Mouse (Mus musculus) liver, adult (tissue): Measurements from ENCODE around the gene Vmp1.

Experiments used
- GATA4 ChIP-seq: IDR thresholded peaks from 2 replicates; pipeline ENCODE4 v1.6.1; 2014; ENCODE audit warnings: mild to moderate bottlenecking, low read length; ENCODE audit not compliant: insufficient replicate concordance

Vmp1 gene

DNA sequence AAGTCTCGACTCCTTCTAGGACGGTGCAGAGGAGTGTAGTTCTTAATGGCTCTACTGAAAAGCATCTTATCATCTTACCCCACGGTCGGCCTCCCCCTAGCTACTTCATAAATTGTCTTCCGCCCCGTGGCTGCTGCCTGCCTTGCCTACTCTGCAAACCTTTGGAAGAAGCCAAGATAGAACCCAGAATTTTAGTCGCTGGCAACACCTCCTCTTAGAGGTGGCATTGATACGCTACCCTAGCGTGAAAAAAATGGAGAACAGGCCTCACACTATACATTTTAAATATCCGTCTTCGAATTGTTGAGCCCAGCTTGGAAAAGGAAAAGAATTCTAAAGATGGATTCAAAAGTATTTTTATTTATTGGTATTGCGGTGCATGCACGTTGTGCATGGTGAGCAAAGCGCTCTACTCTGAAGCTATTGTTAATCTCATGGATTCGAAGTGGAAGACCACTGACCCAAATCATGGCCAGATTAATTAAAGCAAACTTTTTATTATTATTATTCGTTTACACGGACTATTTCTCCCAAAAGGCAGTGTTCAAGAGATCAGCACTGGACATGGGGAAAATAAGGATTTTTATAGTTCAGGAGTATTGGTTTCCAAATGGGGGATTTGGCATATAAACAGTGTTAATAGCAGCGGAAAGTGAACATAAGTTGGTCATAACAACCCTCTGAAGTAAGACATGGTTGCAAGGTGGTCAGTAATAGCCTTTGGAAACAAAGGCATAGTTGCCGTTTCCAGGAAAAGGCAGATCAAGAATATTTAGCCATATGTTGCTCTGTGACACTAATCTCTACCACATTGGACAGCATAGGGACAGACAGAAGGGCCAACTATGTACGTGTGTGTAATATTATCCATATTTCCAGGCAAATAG, 733 bp upstream of the Vmp1 start:
- no peak for TF ChIP-seq GATA4

DNA sequence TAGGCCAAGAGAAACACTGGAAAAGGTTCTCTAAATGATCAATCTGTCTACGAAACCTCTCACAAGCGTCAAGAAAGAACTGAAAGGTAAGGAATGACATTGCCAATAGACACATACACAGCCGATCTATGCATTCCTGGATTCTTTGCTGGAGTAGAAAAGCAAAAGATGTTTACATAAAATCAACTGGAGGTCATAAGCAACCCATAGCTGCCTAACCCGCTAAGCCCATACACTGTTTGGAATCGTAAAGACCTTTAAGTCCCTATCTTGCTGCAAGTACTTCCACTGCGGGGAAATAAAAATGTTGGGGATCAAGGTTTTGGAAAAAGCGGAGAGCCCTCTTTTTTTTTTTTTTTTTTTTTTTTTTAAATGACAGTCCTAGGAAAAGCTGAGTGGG, 775 bp downstream of the Vmp1 start:
- TF ChIP-seq GATA4 = no peak

DNA sequence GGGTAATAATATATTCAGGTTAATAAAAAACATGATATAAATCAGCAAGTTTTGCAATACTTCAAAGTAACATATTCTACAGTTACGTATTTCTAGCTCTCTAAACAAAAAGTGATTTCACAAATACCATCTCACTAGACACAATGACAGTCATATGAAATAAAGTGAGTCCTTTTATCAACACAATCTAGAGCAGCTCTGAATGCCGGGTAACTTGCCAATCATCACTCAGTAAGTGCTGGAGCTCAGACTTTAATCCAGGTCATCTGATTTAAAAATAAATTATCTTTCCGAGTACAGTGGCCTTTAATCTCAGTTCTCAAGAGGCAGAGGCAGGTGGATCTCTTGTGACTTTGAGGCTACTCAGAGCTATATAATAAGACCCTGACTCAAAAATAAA, 2.2 kb downstream of the Vmp1 start:
- peak; percentile 47; the same call in 1 of the 2 replicates for TF ChIP-seq GATA4

DNA sequence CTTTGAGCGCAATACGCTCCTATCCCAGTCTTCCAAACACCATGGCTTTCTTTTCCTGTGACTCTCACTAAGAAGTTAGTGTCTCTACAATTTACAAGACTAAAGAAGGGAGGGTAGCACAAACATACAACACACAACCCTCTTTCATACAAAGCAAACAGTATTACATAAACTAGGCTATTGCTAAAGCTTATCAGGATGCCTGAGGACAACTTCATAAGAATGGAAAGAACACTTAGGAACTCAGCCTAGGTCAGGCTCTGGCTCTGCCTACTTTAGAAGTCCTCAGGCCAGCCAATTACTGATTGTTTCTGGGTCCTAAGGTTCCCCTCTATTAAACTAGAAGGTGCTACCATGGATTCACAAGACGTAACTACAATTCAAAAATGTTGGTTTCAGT, 2.9 kb downstream of the Vmp1 start:
- no peak for TF ChIP-seq GATA4

DNA sequence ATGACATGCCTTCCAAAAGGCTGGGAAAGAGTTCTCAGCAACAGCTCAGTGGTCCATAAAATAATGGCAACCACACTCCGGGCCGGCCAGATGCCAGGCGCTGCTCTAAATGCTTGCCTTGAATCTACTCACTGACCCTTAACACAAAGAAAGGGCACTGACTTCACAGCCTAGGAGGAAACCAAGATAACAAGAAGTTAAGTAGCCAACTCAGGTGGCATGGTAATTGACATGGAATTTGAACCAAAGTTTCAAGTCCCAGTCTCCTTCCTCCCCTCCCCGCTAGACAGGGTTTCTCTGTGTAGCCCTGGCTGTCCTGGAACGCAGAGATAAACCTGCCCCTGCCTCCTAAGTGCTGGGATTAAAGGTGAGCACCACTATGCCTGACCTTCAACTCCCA, 4.7 kb downstream of the Vmp1 start:
- 0 out of 2 replicates have a peak, but pooled peaks have one; percentile 17 for TF ChIP-seq GATA4

DNA sequence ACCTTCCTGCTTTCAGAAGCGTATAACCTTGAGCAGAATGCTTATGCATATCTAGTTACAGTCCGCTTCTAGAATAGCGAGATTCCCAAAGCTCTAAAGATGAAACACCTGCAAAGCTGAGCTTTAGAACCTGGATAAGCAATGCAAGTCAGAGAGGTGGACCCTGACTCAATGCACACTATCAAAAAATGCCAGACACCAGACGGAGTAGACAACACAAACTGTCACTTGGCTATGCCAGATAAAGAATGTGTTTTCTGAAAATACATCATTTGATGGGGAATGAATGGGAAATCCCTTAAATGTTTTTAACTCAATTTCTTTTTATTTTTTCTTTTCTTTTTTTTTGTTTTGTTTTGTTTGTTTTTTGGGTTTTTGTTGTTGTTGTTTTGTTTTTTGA, 8.1 kb downstream of the Vmp1 start:
- no peak for TF ChIP-seq GATA4

DNA sequence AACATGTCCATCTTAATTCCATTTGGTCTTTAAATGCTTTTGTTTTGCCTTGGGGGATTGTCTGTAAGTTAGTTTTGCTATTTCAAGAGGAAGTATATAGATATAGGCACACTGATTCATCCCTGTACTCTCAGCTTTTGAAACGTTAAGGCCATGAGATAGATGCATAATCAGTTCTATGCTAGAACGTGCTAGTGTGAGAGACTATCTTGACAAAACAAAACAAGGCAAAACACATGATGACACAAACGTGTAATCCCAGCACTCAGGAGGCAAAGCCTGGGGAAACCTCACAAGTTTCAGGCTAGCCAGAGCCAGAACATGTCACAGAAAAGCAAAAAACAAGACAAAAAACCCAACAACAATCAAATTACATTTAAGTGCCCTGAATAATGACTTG, 10.9 kb downstream of the Vmp1 start:
- no peak for TF ChIP-seq GATA4

DNA sequence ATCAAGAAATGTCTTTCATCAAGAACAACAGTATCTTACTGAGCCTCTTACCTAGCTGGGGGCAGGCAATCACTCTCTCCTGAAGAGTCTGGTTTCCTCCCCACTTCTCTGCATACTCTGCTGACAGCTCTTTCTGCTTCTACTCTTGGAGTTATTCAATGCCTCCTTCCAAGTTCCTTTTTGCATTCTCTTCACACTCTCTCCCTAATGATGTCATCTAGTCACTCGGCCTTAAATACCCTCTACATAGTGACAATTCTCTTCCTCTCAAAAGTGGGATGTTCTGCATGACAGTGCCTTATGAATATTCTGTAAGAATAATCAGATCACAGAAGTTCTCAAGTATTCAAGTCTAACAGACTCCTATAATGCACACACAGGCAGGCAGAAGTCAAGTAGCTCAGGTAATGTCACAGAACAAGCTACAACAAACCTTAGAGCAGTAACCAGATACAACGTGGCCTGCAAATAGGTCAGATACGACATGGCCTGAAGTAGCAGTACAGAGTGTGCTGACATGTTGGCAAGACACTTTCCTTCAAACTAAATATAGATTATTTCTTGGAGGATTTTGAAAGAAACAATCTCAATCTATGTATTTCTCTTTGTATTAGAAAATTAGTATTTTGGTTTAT, 12.5 kb downstream of the Vmp1 start:
- TF ChIP-seq GATA4 = no peak

DNA sequence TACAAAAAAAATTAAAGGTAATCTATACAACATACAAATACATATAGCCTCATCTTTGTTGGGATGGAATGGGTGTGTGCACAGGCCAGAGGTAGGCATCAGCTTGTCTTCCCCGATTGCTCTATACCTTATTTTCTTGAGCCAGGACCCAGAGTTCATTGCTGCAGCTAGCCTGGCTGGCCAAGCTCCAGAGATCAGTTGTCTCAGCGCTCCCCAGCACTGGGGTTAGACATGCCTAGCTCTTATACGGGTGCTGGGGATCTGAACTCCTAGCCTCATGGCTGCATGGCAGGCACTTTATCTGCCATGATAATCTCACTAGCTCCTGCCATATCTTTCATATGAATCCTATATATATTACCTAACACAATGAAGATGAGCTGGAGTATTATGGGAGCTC, 15.5 kb downstream of the Vmp1 start:
- no peak for TF ChIP-seq GATA4

DNA sequence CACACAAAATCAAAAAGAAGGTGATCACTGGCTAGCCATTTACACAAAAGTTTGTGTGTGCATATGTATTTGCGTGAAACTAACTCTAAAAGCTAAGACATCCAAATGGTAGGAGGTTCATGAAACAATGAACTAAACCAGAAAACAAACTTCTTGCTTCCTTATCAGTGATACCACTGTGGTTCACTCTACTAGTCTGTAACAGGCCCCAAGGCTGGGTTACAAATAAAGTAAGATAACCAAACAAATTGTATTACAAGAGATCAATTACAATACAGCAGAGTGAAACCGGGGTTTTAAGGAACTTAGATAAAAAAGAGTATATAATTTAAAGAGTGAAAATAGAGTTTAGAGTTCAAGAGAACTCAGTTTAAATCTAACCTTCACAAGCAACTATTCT, 16.1 kb downstream of the Vmp1 start:
- TF ChIP-seq GATA4 = no peak

DNA sequence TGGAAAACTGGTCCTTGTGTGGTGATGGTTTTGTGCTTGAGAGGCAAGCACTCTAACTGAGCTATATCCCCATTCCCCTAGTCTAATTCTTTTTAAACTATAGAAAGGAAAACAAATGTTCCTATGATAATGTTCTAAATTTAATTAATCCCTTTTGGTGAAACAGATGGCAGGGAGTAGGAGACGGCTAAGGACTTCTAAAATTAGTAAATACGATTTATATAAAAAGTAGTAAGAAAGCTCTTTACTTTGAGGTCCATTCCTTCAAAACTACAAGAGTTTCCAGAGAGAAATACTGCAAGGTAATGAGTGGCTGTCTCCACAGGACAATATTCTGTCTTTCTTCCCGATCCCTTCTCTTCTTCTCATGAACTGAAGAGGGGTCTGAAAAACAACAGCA, 19.2 kb downstream of the Vmp1 start:
- no peak for TF ChIP-seq GATA4

DNA sequence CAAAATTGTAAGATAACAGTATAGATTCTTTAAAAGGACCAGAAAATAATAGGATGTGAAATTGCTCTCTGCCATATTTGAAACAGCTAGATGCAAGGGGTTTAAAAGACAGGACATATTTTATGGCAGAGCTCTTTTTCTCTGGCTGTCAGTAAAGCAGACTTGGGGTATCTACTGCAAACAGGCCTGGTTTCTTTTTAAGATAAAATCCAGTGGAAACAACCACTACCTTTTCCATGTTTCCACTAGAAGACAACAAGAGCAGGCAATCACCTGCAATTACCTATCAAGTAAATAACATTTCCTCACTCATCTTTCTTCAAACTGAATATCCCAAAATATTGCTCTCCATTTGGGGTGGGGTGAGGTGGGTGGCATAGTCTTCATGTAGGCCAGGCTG, 19.7 kb downstream of the Vmp1 start:
- TF ChIP-seq GATA4 = no peak

DNA sequence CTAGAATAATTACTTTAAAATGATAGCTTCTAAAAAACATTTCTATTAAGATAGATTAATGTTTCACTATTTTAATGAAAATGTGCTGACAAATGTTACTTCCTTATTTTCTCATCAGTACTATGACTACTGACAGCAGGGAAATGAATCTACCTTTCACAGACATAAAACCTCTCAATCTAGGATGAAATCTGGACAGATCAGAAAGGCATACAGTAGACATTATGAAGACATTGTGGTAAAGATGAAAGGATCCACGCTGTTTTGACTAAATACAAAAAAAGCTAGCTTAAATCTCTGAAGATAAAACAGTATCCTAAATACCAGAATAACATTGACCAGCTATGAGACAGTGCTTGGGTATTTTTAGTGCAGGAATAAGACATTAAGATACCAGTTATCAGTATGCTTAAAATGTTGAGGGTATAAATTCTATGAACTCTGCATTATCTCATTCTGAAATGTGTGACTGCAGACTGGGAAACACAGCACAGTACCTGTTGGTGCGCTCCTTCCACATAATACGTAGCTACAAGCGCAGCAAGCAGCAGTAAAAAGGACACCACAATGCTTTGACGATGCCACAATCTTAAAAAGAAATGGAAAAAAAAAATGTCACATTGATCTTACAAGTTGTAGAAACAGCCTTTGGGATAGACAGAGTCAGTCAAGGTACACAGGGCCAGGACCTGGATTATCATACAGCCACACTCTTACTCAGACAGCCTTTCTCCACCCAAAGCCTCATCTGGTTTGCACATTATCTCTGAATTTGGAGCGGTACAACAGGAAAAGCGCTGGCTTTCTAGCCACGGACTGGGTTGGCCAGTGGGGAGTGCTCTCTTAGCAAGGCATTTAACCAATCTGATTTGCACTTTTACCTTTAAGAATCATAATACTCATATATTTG, 20.4 kb downstream of the Vmp1 start:
- TF ChIP-seq GATA4 = no peak

DNA sequence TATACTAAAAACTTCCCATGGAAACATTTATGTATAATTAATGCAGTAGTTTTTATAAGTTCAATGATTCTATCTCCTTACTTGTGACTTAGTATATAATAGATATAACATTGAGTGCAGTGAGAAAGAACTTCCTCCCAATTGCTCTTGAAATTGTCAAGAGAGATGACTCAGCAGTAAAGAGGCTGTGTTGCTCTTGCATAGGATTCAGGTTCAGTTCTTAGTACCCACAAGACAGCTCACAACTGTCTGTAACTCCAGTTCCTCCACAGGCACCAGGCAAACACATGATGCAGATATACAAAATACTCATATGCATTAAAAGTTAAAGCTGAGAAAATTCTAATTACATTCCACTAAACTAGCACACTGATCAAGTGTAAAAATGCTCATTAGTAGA, 25.8 kb downstream of the Vmp1 start:
- TF ChIP-seq GATA4 = no peak

DNA sequence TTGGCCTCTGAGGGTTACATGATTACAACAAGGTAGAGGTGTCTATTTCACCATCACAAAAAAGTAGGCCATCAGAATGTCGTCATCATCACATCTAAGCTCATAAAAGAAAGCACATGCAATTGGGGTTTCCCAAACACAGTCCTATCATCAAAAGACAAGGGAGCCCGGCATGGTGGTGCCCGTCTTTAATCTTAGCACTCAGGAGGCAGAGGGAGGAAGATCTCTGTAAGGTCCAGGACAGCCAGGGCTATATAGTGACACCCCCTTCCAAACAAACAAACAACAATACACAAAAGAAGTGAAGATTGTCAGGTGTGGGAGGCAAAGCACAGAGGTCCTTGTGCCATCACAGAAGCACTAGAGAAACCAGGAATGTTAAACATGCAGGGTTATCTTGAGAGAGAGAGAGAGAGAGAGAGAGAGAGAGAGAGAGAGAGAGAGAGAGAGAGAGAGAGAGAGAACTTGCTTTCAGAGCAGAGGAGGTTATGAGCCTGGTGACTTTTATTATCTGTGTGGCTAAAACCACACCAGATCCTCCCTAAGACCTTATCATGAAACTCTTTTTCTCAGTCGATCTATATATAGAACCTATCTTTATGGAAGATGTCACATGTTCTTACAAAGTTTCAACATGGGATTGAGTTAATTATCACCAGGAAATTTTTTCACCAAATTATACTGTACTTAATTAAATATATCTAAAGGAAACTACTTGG, 26.6 kb downstream of the Vmp1 start:
- TF ChIP-seq GATA4 = no peak

DNA sequence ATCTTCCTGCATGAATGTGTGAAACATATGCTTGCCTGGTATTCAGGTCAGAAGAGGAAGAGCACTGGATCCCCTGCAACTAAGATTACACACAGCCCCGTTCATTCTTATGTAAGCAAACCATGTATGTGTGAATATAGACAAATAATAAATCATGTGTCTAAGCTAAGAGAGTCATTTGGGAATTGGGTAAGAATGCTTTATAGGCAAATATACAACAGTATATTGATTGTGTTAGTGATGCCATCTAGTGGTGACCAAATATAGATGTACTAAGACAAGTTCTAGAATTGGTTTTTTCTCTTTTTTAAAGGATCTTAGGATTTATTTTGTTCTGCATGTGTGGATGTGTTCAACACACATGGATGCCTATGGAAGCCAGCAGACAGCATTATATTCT, 28.0 kb downstream of the Vmp1 start:
- TF ChIP-seq GATA4 = no peak

DNA sequence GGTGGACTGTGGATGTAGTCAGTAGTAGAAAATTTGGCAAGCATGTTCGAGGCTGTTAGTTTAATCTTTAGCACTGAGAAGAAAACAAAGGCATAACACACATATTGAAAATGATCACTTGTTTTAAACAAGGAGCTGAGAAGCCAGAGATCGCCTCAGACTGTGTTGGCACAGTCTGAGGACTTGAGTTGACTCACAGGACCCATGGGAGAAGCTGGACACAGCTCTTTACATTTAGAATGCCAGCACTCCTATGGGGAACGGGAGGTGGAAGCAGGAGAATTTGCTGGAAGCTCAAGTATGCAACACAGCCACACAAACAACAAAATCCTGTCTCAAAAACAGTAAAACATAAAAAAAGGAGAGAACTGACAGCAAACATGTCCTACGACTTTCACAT, 29.5 kb downstream of the Vmp1 start:
- no peak for TF ChIP-seq GATA4
